Mouse (Mus musculus) embryo, embryonic 11 days (tissue): Measurements from ENCODE around the gene Tspan31.
"Not testable (repeated sequence)": the region's sequence is repeated elsewhere in the genome, so short reads cannot be mapped to it uniquely, and the experiment has no call there.

Source experiments
- DNase-seq: peaks from one replicate; pipeline ENCODE4 v3.0.0-alpha.2; 2015

Gene Tspan31

DNA sequence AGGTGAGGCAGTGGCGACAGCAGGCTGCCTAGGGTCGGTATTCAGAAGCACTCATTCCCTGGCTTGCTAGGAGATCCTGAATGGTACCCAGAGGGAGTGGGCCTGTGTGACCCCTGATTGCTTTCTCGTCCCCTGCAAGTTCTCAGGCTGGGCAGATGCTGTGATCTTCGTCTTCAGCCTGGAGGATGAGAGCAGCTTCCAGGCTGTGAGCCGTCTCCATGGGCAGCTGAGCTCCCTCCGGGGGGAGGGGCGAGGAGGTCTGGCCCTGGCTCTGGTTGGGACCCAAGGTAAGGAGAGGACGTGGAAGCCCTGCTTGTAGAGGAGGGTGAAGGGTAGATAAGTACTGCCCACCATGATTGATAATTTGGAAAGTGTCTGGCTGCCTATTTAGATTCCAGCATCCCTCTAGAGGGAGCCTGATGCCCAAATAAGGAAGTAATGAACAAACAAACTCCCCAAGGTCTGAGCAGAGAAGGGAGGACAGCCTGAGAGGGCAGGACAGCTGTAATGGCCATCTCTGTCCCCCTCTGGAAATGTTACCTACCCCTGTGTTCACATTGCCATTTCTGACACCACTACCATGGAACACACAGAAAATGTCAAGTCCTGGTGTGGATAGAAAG lies 13.3 kb upstream of the Tspan31 start:
- no peak for DNase-seq

DNA sequence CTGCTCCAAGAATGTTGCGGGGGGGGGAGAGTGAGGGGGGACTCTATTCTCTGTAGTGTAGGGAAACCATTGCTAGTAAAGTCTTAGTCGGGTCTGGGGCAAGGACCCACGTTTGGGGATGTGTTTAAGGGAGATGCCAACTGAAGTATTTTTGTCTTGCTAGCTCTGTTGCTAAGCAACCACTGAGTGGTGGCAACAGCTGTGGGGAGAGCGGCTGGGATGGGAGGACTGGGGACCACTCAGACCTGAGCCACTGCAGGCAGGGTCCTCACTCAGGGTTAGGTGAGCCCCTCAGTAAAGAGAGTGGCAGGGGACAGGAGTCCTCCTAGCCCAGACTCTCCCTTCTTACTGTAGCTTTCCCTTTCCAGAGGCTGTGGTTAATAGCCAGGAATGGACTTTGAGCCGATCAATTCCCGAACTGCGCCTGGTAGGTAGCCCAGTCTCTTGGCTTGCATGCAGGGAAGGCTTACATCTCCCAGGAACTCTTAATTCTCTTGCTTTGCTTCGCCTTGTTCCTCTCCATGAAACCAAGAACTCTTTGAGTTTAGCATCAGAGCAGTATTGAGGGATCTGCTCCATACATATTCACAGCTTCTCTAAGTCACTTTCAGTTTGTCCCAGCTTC lies 12.0 kb upstream of the Tspan31 start:
- DNase-seq = peak; percentile 64

DNA sequence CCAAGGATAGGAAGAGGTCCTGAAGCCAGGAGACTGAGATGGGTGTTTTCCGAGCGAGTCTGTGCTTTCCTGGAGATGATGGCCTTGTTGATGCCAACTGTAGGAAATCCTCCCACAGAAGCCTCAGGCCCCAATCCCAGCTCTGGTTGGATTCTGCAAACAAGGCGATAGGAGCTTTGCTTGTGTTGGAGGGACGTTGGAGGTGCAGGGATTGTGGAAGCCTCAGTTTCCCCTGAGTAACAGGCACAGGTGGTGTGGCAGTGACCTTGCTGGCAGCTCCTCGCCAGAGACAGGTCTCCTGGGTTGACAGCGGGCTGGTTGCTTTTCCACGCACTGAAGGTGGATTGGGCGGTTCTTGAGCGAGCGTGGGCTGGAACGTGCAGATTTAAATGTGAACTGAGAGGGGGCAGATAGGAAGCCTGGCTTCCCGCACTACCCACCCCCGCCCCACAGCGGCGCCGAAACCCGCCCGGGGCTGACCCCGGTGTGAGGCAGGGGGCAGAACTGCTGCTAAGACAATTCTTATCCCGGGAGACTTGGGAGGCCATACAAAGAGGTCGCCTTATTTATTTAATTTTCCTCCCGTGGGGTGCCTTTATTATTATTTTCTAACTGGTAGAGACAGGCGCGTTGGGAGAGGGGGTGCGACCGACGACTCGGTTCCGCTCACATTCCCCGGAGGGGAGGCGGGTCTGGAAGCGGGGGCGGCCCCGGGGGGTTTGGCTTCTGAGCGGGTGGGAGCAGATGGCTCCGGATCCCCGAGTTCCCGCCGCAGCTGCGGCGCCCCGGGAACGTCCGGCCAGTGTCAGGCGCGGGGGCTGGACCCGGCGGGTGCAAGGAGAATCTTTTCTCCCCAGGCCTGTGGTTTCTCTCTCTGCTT lies 11.1 kb upstream of the Tspan31 start:
- no peak for DNase-seq

DNA sequence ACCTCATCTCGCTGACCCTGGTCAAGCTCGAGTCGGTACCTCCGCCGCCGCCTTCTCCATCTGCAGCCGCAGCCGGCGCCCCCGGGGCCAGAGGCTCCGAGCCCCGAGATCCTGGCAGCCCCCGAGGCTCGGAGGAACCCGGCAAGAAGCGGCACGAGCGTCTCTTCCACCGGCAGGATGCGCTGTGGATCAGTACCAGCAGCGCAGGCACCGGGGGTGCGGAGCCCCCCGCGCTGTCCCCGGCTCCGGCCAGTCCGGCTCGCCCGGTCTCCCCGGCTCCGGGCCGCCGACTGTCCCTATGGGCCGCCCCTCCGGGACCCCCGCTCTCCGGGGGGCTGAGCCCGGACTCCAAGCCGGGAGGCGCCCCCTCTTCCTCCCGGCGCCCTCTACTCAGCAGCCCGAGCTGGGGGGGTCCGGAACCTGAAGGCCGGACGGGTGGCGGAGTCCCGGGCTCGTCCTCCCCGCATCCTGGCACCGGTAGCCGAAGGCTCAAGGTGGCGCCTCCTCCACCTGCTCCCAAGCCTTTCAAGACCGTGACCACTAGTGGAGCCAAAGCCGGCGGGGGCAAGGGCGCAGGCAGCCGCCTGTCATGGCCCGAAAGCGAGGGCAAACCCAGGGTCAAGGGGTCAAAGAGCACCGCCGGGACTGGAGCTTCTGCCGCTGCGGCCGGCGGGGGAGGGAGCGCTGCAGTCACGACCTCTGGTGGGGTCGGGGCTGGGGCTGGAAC lies 9.8 kb upstream of the Tspan31 start:
- peak; percentile 56 for DNase-seq

DNA sequence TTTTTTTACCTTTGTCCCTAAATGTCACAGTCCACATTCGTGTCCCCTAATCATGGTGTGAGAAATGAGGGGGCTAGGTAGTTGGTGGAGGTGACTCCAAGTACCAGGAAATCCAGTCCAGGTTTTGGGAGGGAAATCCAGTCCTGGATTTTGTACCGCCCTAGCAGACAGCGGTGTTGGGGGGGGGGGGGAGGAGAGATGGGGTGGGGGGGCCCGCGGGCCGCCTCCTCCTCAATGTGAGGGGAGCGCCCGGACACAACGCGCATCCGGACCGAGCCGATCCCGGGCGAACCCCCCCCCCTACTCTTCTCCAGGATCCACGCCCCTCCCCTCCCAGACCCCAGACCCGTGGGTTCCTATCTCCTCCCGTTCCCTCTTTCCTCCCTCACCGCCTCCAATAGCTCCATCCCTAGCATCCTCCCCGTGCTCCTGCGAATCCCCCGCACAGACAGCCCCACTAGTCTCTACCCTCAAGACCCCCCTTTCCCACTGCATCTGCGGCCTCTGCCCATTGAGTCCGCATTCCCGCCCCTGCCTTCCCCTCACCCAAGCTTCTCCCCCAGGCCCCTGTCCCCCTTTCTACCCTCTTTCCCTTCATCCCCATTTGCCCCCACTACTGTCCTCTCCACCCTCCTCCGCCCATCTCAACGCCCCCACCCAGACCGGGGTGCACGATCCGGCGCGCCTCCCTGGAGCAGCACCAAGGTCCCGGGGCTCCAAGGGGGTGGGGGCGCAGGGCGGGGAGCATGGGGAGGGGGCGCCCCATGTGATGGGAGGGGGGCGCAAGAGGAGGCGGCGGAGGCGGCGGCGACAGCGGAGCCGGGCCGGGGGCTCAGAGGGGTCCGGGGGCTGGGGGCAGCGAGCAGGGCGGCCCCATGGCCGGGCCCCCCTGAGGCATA lies 8.9 kb upstream of the Tspan31 start:
- DNase-seq = peak; percentile 76

DNA sequence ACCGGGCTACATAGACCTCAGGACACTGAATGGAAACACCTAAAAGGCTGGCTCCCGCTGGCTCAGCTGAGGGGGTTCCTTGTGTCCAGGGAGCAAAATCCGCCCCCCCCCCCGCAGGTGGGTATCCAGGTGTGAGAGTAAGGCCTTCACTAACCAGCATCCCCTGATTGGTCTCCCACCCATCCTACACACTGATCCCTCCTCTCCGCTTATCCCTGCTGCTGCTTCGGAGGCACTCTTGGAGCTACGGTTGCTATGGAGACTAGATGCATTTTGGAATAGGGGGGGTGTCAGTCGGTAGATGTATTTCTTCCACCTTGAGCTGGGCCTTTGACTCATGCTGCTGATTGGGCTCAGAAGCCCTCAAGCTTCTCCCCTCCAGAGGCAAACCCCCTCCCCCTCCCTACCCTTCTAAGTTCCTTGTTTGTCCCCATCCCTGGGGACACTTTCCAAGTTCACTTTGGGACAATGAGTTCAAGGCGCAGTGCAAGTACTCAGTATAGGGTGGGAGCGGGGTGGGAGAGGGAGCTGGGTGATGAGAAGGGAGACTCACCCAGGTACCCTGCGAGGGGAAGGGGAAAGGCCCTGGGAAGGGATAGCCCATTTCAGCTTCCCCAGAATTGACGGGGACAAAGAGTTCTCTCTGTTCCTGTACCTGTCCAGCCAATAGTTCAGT lies 8.1 kb upstream of the Tspan31 start:
- no peak for DNase-seq

DNA sequence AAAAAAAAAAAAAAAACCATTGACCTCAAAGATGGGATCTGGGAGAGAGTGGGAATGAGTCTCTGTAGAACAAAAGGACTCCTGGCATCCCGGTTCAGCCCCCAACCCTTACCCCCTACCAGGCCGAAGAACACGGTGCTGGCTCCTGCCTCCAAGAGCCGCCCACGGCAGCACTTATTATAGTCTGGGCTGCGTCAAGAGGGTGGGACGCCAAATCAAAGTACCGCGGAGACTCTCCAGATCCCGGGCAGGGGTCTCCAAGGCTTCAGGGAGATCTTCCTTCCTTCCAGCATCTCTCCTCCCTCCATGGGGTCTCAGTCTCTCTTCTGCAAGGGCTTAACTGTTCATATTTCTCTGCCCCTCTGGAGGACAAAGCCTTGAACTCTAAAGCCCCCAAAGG lies 7.5 kb upstream of the Tspan31 start:
- DNase-seq = no peak

DNA sequence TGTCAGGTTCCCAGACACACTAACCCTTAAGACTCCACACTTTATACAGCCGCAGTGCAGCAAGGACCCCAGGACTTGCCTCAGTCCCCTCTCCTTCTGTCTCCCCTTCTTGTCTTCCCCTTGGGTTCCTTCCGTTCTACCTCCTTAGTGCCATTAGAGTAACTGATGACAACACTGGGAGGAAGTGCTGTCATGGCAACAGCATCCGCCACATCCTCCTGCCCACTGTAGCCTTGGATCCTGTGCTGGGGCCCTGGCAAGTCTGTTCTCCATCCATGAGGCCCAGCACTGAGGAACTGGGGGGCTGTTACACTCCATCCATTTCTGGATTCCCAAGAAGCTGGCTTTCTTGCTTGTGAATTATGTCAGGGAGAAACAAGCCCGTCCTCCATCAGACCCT lies 6.0 kb upstream of the Tspan31 start:
- DNase-seq = no peak

DNA sequence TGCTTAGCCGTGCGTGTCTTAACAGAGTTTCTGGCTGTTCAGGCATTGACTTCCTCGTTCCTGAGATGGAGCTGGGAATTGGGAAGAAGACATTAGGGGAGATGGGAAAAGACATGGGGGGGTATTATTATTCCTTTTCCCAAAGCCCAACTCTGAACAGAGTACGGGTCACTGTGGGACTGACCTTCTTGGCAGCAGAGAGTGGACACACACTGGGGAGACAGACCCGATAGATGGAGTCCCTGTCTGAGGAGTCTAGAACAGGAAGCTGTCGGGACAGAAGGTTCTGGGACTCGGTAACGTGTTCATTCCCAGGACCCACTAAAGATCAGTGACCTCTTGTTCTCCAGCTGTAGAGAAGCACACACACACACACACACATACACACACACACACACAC lies 5.6 kb upstream of the Tspan31 start:
- DNase-seq = no peak

DNA sequence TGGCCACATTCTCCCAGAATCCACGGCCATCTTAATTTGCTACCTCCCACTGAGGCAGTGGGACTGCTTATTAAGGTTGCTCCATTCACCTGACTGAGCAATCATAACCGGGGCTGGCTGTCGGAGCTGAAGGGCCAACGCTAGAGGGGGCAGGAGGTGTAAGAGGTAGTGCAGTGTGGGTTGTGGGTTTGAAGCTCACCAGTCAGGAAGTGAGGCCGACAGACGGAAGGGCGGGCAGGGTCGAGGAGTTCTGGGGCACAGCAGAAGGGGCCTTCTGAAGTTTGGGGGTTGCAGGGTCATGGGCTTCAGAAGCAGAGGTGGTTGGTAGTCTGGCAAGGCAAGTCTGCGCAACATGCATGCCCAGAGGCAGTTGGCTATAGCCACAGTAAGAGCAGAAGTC lies 5.0 kb upstream of the Tspan31 start, which contains the start of gene Agap2:
TSS of gene Agap2 (plus strand) at position 205 of the 400 bp plus-strand sequence.
- no peak for DNase-seq

DNA sequence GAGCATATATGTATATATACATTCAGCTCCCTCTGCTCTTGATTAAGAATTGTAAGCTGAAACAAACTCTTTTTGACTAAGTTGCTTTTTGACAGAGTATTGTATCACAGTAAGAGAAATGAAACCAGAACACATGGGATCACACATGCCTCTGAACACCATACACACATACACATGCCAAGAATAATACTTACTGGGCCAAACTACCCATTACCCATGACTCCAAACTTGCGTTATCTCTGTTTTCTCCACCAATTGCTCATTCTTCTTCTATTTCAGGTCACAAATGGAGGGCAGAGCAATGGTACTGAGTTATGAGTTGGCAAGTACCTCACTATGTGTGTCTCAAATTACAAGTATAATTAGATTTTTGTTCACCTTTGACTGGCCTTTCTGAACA lies 3.9 kb upstream of the Tspan31 start:
- no peak for DNase-seq

DNA sequence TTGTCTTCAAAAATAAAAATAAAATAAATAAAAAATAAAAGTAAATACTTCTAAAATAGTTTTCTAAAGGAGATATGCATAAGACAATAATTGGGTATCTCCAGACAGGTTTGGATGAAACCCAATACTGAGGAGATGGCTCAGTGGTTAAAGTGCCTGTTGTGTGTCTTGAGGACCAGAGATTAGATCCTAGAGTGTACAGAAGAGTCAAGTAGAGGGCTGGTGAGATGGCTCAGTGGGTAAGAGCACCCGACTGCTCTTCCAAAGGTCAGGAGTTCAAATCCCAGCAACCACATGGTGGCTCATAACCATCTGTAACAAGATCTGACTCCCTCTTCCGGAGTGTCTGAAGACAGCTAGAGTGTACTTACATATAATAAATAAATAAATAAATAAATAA lies 2.9 kb upstream of the Tspan31 start:
- not testable (repeated sequence) for DNase-seq

DNA sequence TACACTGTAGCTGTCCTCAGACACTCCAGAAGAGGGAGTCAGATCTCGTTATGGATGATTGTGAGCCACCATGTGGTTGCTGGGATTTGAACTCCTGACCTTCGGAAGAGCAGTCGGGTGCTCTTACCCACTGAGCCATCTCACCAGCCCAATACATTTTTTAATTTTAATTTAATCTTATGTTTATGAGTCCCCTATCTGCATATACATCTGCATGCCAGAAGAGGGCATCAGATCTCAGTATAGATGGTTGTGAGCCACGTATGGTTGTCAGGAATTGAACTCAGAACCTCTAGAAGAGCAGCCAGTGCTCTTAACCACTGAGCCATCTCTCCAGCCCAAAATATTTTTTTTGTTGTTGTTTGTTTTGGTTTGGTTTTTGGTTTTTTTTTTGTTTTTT lies 2.2 kb upstream of the Tspan31 start:
- not testable (repeated sequence) for DNase-seq

DNA sequence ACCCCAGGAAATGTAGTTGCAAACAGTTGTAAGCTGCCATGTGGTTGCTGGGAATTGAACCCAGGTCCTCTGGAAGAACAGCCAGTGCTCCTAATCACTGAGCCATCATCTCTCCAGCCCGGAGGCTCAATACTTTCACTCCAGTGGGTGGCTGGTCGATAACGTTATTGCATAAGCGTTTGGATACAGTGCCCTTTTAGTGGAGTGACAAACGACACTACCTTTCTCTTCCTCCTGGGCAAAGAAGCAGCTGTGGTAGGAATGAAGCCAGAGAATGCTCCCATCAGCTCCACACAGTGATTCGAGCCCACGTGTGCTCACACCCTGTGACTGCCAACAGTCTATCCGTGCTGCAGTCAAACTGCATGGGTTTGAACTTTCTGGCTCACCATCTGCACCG lies 1.1 kb upstream of the Tspan31 start:
- DNase-seq = no peak

DNA sequence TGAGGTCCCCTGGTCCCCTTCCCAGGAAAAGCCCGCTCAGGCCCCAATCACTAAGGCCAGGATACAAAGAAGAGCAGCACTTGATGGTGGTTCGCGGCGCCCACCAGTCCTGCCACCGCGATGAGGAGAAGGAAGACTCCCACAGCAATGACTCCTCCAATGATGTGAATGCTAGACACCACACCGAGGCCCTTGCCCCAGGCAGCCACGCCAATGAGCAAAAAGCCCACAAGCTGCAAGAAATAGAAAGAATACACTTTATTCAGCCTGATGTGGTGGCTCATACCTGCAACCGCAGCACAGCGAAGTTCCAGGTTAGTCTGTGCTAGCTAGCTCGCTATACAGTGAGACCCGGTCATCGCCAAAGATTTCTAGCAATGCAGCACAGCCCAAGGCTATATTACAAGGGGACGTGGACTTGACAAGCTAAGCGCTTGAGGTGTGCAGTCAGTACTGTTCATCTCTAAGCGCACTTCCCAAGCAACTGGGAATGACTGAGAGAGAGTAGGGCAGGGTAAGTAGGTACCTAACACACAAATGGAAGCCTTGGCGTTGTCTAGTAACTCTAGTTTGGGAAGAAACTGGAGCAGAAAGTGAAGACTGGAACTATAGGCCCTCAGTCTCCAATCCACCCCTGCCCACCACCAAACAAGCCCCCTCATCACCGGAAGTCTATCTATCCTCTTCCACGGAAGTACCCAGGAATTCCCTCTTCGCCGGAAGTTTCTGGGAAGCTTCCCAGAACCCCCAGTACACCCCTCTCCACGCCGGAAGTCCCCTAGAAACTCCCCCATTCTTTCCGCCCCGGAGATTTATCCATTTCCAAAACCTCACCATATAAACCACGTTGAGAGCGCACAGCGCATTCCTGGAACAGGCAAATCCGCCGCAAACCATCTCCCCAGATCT lies 529 bp downstream of the Tspan31 start:
- DNase-seq = peak; percentile 86

DNA sequence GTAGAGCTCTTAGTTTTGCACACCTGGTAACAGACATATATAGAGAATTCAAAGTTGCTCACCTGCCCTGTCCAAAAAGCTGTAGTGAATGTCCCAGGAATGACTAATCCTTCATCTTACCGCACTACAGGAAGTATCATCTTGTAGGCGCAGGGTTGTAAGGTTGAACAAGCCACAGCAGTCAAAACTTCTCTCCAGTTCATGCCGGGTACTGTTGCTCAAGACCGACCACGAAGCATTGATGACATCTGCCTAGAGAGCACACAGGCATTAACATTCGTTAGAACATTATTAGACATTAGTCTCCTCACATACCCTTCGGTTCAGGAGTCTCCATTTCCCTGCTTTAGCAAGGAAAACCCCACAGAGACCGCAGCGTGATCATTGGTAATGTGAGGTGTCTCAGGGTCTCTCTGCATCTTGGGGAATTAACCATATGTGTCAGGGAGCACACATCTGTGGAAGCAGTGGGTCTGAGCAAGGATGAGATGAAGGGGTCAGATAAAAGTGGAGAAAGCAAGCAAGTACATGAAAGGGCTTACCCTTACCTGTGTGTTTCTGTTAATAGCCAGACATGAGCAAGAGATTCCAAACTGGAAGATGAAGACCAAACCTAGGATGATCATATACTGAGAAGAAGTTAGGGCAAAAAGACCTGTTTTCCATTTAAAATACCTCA lies 1.6 kb downstream of the Tspan31 start:
- no peak for DNase-seq

DNA sequence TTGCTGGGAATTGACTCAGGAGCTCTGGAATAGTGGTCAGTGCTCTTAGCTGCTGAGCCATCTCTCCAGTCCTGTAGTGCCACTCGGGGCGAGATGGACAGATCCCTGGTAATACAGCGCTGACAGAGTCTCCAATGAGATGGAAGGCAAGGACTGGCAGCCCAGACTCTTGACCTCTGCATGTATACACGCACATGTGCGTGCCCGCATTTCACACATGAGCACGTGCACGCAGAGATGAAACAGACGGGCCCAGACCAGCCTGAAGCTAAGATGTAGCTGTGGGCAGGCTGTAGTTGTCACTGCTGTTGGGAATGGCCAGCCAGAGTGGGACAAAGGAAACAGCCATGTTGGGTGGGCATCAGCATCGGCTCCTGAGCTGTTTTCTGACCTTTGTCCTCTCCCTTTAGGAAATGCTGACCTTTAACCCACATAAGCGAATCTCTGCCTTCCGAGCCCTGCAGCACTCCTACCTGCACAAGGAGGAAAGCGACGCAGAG lies 3.5 kb downstream of the Tspan31 start:
- no peak for DNase-seq

DNA sequence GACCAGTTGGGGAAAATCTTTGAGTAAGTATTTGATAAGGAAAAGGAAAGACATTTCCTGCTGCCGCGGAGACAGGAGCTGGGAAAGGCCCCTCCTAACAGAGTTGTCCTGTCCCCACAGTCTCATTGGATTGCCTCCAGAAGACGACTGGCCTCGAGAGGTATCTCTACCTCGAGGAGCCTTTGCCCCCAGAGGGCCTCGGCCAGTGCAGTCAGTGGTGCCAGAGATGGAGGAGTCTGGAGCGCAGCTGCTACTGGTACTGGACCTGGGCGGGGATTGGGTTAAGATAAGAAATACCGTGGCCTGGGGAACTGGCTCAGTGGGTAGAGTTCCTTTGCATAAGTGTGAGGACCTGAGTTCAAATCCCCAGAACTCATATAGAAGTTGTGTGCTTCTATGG lies 4.1 kb downstream of the Tspan31 start:
- DNase-seq = no peak
